Comparison of ENCODE assay signal across 19 mouse cellular contexts in genomic region chr1:120459032-120459431, GRCm38 (mm10). TPM values are rescaled to one million over a fixed set of nuclear protein-coding genes. Genes with fewer than 3 reads are reported as not detected.
"Had no signal": no experiment of that assay in that cellular context is flagged by ENCODE, and none has a peak within 500 bp of the region (broad histone marks: within the 10 kb centered on the region; RNA-seq: fewer than 3 reads in every experiment).

No protein-coding gene starts in this region.

- ATAC-seq: lung, postnatal 0 days had no signal

- H3K36me3 ChIP-seq: liver, embryonic 13.5 days had no signal

- H3K4me3 ChIP-seq: layer of hippocampus, adult 2 months; liver, embryonic 13.5 days had no signal

- DNase-seq: kidney, adult 18-20 months; kidney, adult 9 months; kidney, postnatal 25 days; layer of hippocampus, adult 9-11 months; liver, embryonic 13.5 days; lung, embryonic 14.5 days; thymus, adult 18-20 months; thymus, postnatal 36 days had no signal

- H3K4me2 ChIP-seq: liver, embryonic 13.5 days; lung, embryonic 14.5 days had no signal

- H3K9me3 ChIP-seq: liver, embryonic 13.5 days had no signal

- H3K27ac ChIP-seq: layer of hippocampus, adult 2 months; liver, embryonic 13.5 days; macrophage had no signal

- H3K4me1 ChIP-seq: liver, embryonic 13.5 days had no signal

- H3K27me3 ChIP-seq: liver, embryonic 13.5 days had no signal

- H3K9ac ChIP-seq: liver, embryonic 13.5 days; lung, embryonic 14.5 days had no signal

RNA-seq across cellular contexts. Expression of gene Marco, which starts 45.8 kb away (rescaled TPM):
- total RNA-seq: layer of hippocampus, adult 2 months; layer of hippocampus, postnatal 25 days; left cerebral cortex, adult 18-20 months; left cerebral cortex, postnatal 36 days; megakaryocyte, adult 5-6 weeks had no signal
- polyA plus RNA-seq: limb, embryonic 11.5 days; neural tube, embryonic 14.5 days; small intestine, adult 2 months; testis, adult 2 months had no signal
